ENCODE assay signal across 8 mouse cellular contexts in the genomic region with DNA sequence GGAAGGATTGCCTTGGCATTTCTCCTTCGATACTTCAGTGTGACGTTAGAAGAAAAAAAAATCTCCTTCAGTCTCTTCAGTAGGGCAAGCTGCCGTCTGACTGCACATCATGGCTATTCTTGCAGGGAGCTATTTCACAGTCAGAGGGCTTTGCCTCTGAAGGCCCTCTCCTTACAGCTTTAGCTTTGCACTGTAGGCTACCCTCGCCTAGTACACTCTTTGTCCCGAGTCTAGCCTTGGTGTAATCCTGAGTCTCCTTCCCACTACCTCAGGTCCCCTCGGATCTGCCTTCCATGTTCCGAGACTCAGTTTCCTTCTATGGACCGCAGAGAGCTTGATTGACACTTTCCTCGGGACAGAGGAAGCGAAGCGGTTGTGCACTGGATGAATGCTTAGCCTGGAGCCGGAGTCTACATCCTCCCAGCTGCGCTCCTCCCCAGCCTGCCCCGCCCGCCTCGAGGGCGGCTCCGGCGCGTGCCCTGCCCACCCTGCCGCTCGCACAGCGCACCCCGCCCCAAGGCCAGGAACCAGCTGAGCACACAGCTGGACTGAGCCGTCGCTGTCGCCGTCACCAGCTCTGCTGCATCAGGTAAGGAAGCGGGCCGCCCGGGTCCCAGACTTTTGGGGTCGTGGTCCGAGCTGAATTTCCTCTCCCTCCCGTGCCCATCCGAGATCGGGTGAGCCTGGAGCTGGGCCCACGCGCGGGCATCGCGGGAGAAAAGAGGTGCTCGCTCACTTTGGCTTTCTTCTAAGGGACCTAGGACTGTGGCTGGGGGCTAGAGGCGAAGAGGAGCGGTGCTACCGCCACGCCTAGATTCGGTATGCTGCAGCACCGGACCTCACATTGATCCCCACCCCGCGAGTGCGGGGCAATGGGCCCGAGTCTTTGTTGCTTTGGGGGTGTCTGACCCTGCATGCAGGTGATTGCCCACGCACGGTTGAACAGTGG. TPM values are rescaled to one million over a fixed set of nuclear protein-coding genes. Genes with fewer than 3 reads are reported as not detected.
DNase-seq lines count a peak whose midpoint lies in the region; ATAC-seq lines count a peak whose summit lies in the region.

Gene Gsn, plus strand, starts transcription at position 496 of the 949 bp plus-strand sequence.

- 0 out of 2 replicates have a peak, but pooled peaks cover 5% of the 10 kb centered on the region for H3K27me3 ChIP-seq in embryonic facial prominence, embryonic 15.5 days
- 0 out of 2 replicates have a peak, but pooled peaks cover 2% of the 10 kb centered on the region for H3K27me3 ChIP-seq in heart, embryonic 11.5 days (ENCODE audit: control insufficient read depth, insufficient read depth, low read length)
- H3K27me3 ChIP-seq in kidney, embryonic 15.5 days: peaks cover 14% of the 10 kb centered on the region; the same call in 1 of the 2 replicates
- H3K27me3 ChIP-seq in liver, embryonic 12.5 days (replicated peaks): peaks cover 53% of the 10 kb centered on the region
- H3K27me3 ChIP-seq in stomach, embryonic 14.5 days (ENCODE audit: control insufficient read depth, insufficient read depth, low read length): no peaks in the 10 kb centered on the region

- H3K27ac ChIP-seq in embryonic facial prominence, embryonic 15.5 days (replicated peaks): peak within 1 kb of the TSS; percentile 86
- H3K27ac ChIP-seq in heart, embryonic 11.5 days (ENCODE audit: low read depth, low read length): 0 out of 2 replicates have a peak within 1 kb of the TSS, but pooled peaks have one; percentile 41
- peak within 1 kb of the TSS; percentile 33; the same call in 1 of the 2 replicates for H3K27ac ChIP-seq in kidney, embryonic 15.5 days
- no peak within 1 kb of the TSS for H3K27ac ChIP-seq in liver, embryonic 12.5 days
- H3K27ac ChIP-seq in stomach, embryonic 14.5 days (ENCODE audit: low read length): peak within 1 kb of the TSS; percentile 55; the same call in 1 of the 2 replicates

- ATAC-seq in embryonic facial prominence, embryonic 15.5 days (ENCODE audit: insufficient number of reproducible peaks, low FRiP score, low TSS enrichment, low read depth): peak; percentile 91
- peak; percentile 90 for ATAC-seq in heart, embryonic 11.5 days (replicated peaks; ENCODE audit: insufficient number of reproducible peaks, low FRiP score, low TSS enrichment)
- peak; percentile 92 for ATAC-seq in kidney, embryonic 15.5 days (replicated peaks; ENCODE audit: low FRiP score)
- peak; percentile 93 for ATAC-seq in liver, embryonic 12.5 days
- ATAC-seq in stomach, embryonic 14.5 days (ENCODE audit: insufficient number of reproducible peaks, insufficient read depth, low FRiP score, low read depth): peak; percentile 94

- H3K9ac ChIP-seq in embryonic facial prominence, embryonic 15.5 days: peak within 1 kb of the TSS; percentile 69
- peak within 1 kb of the TSS; percentile 82 for H3K9ac ChIP-seq in heart, embryonic 11.5 days (ENCODE audit: low read depth, low read length)
- peak within 1 kb of the TSS; percentile 67 for H3K9ac ChIP-seq in kidney, embryonic 15.5 days
- H3K9ac ChIP-seq in liver, embryonic 12.5 days: peak within 1 kb of the TSS; percentile 53
- H3K9ac ChIP-seq in stomach, embryonic 14.5 days (replicated peaks; ENCODE audit: low read depth, low read length): peak within 1 kb of the TSS; percentile 61

- no peaks in the 10 kb centered on the region for H3K9me3 ChIP-seq in embryonic facial prominence, embryonic 15.5 days (replicated peaks)
- no peaks in the 10 kb centered on the region for H3K9me3 ChIP-seq in heart, embryonic 11.5 days (replicated peaks; ENCODE audit: control insufficient read depth, low read length)
- no peaks in the 10 kb centered on the region for H3K9me3 ChIP-seq in kidney, embryonic 15.5 days (replicated peaks)
- H3K9me3 ChIP-seq in liver, embryonic 12.5 days (replicated peaks): no peaks in the 10 kb centered on the region
- H3K9me3 ChIP-seq in stomach, embryonic 14.5 days (ENCODE audit: control insufficient read depth, low read depth, low read length): no peaks in the 10 kb centered on the region

- peak within 1 kb of the TSS; percentile 72 for H3K4me3 ChIP-seq in embryonic facial prominence, embryonic 15.5 days (replicated peaks)
- peak within 1 kb of the TSS; percentile 75 for H3K4me3 ChIP-seq in heart, embryonic 11.5 days (ENCODE audit: low read depth, low read length)
- peak within 1 kb of the TSS; percentile 64 for H3K4me3 ChIP-seq in kidney, embryonic 15.5 days (replicated peaks)
- peak within 1 kb of the TSS; percentile 51 for H3K4me3 ChIP-seq in liver, embryonic 12.5 days
- H3K4me3 ChIP-seq in stomach, embryonic 14.5 days (ENCODE audit: low read depth, low read length): peak within 1 kb of the TSS; percentile 63

- no peaks in the 10 kb centered on the region for H3K36me3 ChIP-seq in embryonic facial prominence, embryonic 15.5 days
- H3K36me3 ChIP-seq in heart, embryonic 11.5 days (ENCODE audit: control insufficient read depth, insufficient read depth, low read length): no peaks in the 10 kb centered on the region
- no peaks in the 10 kb centered on the region for H3K36me3 ChIP-seq in kidney, embryonic 15.5 days
- no peaks in the 10 kb centered on the region for H3K36me3 ChIP-seq in liver, embryonic 12.5 days
- no peaks in the 10 kb centered on the region for H3K36me3 ChIP-seq in stomach, embryonic 14.5 days (ENCODE audit: control insufficient read depth, insufficient read depth, low read length)

- peak within 1 kb of the TSS; percentile 89 for H3K4me2 ChIP-seq in embryonic facial prominence, embryonic 15.5 days (replicated peaks)
- H3K4me2 ChIP-seq in heart, embryonic 11.5 days: peak within 1 kb of the TSS; percentile 97
- H3K4me2 ChIP-seq in kidney, embryonic 15.5 days: peak within 1 kb of the TSS; percentile 97
- peak within 1 kb of the TSS; percentile 76 for H3K4me2 ChIP-seq in liver, embryonic 12.5 days
- peak within 1 kb of the TSS; percentile 88 for H3K4me2 ChIP-seq in stomach, embryonic 14.5 days (replicated peaks; ENCODE audit: low read depth, low read length)

- 3% methylated on average over 54 of the region's 54 CpGs for WGBS in embryonic facial prominence, embryonic 15.5 days
- 4% methylated on average over 54 of the region's 54 CpGs for WGBS in heart, embryonic 11.5 days (ENCODE audit: insufficient replicate concordance)
- WGBS in kidney, embryonic 15.5 days: 4% methylated on average over 54 of the region's 54 CpGs
- 5% methylated on average over 54 of the region's 54 CpGs for WGBS in liver, embryonic 12.5 days (ENCODE audit: insufficient replicate concordance)
- 4% methylated on average over 54 of the region's 54 CpGs for WGBS in stomach, embryonic 14.5 days

- H3K4me1 ChIP-seq in embryonic facial prominence, embryonic 15.5 days: peaks cover 56% of the 10 kb centered on the region
- peaks cover 30% of the 10 kb centered on the region for H3K4me1 ChIP-seq in heart, embryonic 11.5 days (ENCODE audit: control insufficient read depth, insufficient read depth, low read length)
- peaks cover 49% of the 10 kb centered on the region for H3K4me1 ChIP-seq in kidney, embryonic 15.5 days
- H3K4me1 ChIP-seq in liver, embryonic 12.5 days: peaks cover 32% of the 10 kb centered on the region
- peaks cover 32% of the 10 kb centered on the region for H3K4me1 ChIP-seq in stomach, embryonic 14.5 days (ENCODE audit: control insufficient read depth, insufficient read depth, low read length)

- DNase-seq in 416B (ENCODE audit: low read depth): peak; percentile 86
- DNase-seq in adrenal gland, adult 18-20 months (ENCODE audit: low spot score in 2 of 2): peak; percentile 79 to 80
- peak; percentile 88 for DNase-seq in naive thymus-derived CD4-positive, alpha-beta T cell, adult 2 months (ENCODE audit: low read depth)

RNA-seq across cellular contexts. Expression of gene Gsn, which starts in this region (rescaled TPM):
- 100 to 1,000 TPM; 364 to 767 TPM for total RNA-seq in adrenal gland, adult 18-20 months (2021)
- polyA plus RNA-seq in embryonic facial prominence, embryonic 15.5 days (2015; fragmentation: Nextera tagmentation; extraction: Ambion mirVana): 327 and 340 TPM in 2 replicates
- polyA plus RNA-seq in heart, embryonic 11.5 days (2014; fragmentation: Nextera tagmentation; extraction: Ambion mirVana): 116 and 132 TPM in 2 replicates
- polyA plus RNA-seq in kidney, embryonic 15.5 days (2015; fragmentation: Nextera tagmentation; extraction: Ambion mirVana): 129 and 144 TPM in 2 replicates
- 76.8 and 80.4 TPM in 2 replicates for polyA plus RNA-seq in liver, embryonic 12.5 days (2016; fragmentation: Nextera tagmentation; extraction: Ambion mirVana)
- polyA plus RNA-seq in stomach, embryonic 14.5 days (2014; fragmentation: Nextera tagmentation; extraction: Ambion mirVana): 204 and 219 TPM in 2 replicates
